Mouse (Mus musculus): ENCODE measurements around the gene Fam102b.

The Fam102b gene

DNA sequence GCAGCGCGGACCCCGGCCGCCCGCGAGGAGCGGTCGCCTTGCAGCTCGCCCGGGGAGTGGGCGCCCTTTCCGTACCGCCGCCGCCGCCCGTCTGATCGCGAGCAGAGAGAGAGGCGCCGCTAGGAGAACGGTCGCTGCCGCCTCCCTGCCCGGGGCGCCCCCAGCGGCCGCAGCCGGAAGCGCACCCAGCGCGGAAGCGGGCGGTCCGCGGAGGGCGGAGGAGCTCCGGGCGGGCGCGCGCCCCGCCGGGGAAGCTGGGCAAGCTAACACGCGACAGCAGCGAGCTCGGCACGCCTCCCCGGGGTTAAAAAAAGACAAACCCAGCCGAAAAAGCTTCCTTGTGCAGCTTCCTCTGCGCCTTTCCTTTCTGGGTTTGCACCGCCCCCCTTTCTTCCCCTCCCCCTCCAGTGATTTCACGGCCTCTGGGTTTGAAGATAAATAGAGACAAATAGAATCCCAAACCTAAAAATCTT lies at the start of gene Fam102b:
Gene Fam102b, minus strand, starts transcription at position 93 of the 473 bp plus-strand sequence.
- peak; percentile 89 to 94 for DNase-seq

DNA sequence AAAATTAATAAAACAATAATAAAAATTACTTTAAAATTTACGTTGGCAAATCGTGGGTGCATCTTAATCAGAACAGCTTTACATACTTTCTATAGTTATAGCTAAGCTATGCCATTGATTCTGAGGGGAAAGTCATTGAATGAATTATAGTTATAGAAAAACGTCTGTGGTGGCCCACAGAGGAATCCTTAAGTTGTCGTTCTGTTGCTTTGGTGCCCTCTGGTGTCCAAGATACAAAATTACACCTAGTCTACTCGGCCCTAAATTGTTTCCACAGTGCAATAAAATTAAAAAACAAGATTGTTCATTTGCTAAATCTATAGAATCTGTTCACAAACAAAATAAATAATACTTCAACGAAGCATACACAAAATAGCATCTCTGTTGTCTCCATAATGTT lies 35.6 kb upstream of the Fam102b start:
- DNase-seq: peak in 1 of 2 experiments; percentile 13

- DNase-seq: no peak
These were observed 35.0 kb upstream of the Fam102b start for GRCm38 (mm10) chr3:109062391-109062790.

GRCm38 (mm10) chr3:109059903-109060302 lies 32.5 kb upstream of the Fam102b start:
- DNase-seq: no peak

DNA sequence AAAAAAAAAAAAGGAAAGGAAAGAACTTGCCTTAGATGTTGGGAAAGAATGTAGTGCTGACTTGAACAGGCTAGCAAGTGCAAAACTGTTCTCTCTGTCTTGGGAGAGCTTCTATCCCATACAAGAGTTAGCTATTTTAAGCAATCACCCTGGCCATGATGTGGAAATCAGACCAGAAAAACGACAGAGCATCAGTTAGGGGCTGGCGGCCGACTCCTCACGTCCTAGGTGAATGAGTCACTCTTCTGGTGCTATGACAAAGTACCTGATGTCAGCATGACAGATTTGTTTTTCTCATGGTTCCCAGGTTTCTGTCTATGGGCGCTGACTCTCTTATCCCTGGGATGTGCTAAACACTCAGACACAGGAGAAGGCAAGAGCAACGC lies 24.5 kb upstream of the Fam102b start:
- DNase-seq: no peak

DNA sequence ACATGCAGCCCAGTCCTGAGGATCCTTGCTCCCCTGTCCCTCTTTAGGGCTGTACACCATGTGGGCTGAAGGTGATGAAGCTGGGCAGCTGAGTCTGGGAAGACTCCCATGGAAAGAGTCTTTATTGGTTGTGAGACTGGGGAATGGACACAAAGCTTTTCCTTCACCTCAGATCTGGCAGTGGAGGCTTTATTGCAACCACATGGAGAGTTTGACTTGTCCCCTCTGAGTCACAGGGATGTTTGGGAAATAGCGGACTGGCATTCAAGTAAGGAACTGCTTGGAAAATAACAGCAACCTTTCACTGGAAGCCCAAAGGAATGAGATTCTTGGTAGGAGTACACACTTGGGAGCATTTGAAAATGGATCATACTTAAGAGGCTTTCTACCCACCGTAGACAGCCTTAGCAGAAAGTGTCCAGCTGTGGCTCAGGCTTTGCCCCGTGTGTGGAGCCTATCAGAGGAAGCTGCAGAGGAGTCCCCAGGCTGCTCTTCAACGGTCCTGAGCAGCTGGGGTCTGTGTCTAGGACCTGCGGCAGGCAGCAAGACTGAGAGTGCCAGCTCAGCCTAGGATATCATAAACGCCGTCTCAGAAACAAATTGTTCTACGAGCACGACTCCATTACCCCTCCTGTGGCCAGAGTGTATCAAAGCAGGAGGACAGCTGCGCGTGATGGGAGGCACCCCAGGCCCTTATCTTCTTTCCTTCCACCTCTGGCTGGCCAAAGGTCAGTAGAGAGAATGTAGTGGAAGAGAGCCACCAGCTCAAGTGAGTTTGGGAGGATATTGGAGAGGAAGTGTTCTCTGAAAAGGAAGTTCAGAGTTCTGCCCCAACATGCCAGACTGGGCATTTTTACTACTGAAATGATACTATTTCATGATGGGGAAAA lies 23.9 kb upstream of the Fam102b start:
- DNase-seq: no peak

- no peak for DNase-seq
These were observed 20.4 kb upstream of the Fam102b start for GRCm38 (mm10) chr3:109047707-109048283.

GRCm38 (mm10) chr3:109046428-109046827 lies 19.0 kb upstream of the Fam102b start:
- DNase-seq: no peak

- DNase-seq: no peak
These were observed 16.0 kb upstream of the Fam102b start for GRCm38 (mm10) chr3:109043395-109043794.

DNA sequence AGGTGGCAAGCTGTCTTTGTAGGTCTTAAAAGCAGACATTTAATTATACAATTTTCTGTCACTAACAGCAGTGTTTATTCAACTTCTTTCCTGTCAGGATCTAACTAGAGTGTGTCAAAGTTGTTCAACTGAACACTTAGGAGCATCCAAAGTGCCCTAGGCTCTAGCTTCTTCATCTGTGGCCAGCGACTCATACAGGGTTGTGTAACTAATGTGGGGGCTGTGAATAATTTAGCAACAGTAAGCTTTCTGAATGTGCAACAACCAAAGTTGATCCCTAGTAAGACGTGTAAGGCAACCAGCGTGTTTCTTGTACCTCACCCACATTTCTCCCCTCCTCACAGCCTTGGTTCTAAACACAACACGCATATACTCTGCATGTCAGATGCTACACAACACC lies 13.5 kb upstream of the Fam102b start:
- DNase-seq: no peak

GRCm38 (mm10) chr3:109034411-109034810 lies 7.0 kb upstream of the Fam102b start:
- DNase-seq: no peak

DNA sequence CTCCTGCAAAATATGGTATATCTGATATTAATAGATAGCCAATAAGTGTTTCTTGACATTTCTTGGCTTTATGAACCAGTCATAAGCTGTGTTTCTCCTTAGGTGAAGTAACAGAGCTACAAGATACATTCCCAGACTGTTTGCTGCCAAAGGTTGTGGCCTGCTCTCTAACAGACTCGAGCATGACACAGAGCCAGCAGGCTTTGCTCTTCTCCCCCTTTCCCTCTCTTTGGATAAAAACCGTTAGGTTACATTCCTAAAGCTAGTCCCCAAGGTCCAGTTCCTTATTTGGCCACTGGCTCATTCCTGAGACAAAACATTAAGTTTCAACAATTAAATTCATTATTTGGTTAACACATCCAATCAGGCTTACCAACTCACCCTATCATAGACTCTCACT lies 4.9 kb upstream of the Fam102b start:
- DNase-seq: no peak

DNA sequence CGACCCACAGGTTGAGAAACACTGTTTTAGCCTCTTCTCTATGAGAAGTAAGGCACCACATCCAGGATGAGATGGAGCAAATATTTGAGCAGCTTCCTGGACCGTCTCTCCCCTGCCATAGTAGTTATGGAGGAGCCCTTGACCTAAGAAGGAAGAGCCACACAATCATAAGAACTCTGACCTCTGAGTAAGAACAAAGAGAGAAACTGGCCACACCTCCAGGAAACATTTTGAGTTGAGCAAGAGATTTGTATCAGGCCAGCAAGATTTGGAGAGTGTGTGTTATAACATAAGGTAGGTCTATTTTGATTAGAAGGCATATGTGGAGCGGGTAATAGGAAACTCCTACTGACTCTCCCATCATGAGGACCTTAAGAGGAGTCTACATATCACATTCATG lies 4.2 kb upstream of the Fam102b start:
- DNase-seq: no peak

GRCm38 (mm10) chr3:109030817-109031216 lies 3.4 kb upstream of the Fam102b start:
- no peak for DNase-seq

DNA sequence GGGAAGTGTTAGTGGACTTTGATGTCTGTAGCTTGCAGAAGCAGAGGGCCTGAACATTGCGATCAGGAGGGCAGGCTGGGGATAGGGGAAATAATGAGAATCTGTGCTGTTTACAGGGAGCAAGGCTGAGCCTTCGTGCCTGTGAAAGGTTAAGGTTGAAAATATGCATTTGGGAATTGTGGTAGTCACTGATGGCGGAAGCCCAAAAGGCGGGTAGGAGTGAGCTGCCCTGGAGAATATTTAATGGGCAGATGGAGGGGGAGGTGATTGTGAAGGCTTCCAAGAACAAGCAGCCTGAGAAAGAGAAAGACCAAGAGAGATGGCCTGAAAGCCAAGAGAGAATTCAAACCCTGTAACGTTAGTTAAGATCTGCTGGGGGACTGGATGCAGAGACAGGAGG lies 2.3 kb upstream of the Fam102b start:
- no peak for DNase-seq

DNA sequence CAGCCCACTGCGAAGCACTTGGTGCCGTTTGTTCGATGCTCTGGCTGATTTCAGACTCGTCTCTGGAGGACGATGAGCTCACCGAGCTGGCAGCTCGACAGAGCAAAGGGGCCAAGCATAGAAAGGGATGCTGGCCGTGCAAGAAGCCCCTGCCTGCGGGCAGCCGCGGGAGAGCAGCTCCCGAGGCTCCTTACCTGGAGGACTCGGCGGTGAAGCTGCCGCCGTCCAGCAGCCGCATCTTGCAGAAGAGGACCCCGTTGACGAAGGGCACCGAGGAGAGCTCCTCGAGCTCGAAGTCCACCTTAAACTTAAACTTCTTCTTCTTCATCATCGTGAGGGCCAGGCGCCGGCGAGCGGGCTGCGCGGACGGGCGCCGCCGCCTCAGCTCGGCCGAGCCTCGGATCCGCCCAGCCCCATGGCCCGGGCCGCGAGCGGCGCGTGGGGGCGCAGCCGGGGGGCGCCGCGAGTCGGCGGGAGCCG lies 376 bp downstream of the Fam102b start:
- no peak for DNase-seq

DNA sequence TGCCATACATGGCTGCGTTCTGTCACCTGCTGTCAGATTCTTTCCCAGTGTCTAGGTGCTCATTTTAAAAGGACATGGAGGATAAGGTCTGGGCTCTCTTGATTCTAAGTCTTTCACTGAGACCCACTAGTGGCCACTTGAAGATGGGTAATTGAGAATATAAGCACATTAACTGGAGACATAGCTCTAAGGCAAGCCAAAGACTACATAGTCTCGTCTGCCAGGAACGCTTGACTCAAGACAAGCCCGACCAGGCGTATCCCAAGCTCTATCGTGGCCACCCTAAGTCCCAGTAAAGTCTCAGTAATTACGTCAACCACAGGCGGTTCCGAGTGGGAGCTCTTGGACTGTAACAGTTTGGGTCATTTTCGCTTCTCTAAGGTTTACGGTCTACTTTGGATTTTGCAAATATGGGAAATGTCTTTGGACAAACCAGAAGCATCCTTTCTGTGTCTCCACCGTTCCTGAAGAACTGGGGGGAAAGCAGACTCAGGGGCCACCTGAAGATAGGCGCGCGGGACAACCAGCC lies 881 bp downstream of the Fam102b start:
- no peak for DNase-seq

GRCm38 (mm10) chr3:109025579-109025978 lies 1.8 kb downstream of the Fam102b start:
- DNase-seq: peak; percentile 33 to 75

DNA sequence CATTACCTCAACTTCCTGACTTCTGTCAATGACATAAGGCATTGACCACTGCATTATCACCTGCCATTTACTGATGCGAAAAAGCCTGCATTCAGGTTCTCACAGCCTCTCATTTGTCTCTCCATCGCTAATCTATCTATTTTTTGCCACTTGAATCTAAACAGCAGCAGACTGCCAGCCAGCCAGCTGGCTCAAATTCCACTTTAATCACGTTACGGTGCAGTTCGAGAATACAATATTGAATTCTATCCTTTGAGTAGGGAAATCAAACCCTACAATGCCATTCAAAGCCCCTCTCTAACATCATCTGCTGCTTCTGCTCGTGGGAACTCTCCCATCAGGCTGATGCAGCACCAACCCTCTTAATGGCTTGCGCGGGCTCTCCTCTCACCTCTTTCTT lies 4.3 kb downstream of the Fam102b start:
- DNase-seq: no peak

DNA sequence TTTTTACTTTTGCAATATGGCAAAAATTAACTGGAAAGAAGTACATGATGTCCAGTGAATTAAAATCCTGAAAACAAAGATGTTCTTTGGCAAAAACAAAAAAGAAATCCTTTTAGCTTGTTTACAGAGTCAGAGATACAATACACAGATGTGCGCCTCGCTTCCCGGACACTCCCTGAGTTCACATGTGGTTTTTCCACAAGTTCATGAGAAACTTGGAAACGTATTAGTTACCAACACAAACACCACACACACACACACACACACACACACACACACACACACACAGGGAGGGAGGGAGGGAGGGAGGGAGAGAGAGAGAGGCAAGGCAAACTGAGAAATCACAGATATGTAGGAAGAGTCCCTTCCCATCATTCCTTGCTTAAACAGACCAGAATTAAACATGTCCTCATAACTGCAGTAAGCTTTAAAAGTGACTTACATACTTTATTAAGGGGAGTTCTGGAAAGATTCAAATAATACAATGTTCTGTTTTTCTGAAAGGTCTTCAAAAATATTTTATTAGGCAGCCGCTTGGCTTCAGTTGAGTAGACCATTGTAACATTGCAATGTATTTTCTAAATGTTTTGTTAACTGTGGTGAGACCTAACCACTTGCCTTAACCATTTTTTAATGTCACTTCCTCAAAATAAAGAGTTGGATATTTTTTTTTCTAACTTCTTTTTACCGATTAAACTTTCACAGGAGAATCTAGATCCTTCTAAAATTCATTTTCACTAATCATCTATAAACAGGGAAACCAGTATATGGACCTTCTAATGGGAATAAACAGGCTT lies 5.5 kb downstream of the Fam102b start:
- DNase-seq: no peak

DNA sequence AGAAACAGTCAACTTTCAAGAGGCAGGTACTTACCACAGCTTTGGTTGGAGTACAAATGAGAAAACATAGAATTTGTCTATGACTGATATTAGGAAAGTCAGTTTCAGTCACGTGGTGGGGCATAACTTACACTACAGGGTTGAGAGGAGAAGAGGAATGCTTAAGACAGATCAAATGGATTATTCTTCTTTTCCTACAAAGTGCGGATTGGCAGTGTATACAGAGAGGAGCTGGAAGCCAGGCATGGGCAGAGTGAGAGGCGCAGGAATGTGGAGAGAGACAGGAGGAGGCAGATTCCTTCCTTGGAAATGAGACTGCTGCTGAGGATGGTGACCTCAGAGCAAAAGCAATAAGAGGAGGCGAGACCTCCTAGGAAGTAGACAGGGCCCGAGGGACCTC lies 9.1 kb downstream of the Fam102b start:
- DNase-seq: no peak

GRCm38 (mm10) chr3:109012595-109012994 lies 14.8 kb downstream of the Fam102b start:
- DNase-seq: no peak

Measured in spleen, adult 18-20 months (tissue).